In the genomic region with DNA sequence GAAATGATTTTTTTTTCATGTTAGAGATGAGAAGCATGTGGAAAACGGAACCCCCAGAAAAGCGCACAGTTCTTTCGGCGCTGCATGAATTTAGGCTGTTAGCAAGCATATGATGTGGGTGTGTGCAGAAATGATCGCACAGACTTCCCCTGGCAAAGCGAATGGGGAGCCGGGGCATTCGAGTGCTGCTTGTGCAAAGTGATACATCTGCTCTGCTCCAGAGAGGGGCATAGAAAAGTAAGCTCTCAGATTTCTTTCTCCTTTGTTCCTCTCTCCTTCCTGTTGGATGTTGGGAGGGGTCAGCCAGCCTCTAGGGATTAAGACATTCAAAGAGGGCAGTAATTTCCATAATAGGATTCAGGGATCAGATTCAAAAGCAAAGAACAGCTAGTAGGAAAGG, we compare ENCODE assay signal across 10 mouse cellular contexts.
A peak's percentile ranks its signal among the peaks of the same experiment; 100 is the strongest.
DNase-seq lines count a peak whose midpoint lies in the region; ATAC-seq lines count a peak whose summit lies in the region.
"Had no signal": no experiment of that assay in that cellular context is flagged by ENCODE, and none has a peak within 500 bp of the region (broad histone marks: within the 10 kb centered on the region; RNA-seq: fewer than 3 reads in every experiment).

No protein-coding gene starts in this region.

- ATAC-seq in megakaryocyte progenitor cell, adult 5-6 weeks (replicated peaks; ENCODE audit: poor library complexity): no peak

- H3K27ac ChIP-seq in limb, embryonic 10.5 days: peak overlapping the region; percentile 61; the same call in 1 of the 2 replicates
- H3K27ac ChIP-seq: gastrocnemius, adult 2 months; liver, embryonic 13.5 days had no signal

- no peak overlapping the region for H3K4me3 ChIP-seq in limb, embryonic 10.5 days
- H3K4me3 ChIP-seq: gastrocnemius, adult 2 months; liver, embryonic 13.5 days had no signal

- peaks cover 16% of the 10 kb centered on the region for H3K4me1 ChIP-seq in limb, embryonic 10.5 days
- H3K4me1 ChIP-seq: liver, embryonic 13.5 days had no signal

- H3K9me3 ChIP-seq in limb, embryonic 10.5 days (replicated peaks): no peaks in the 10 kb centered on the region
- H3K9me3 ChIP-seq: liver, embryonic 13.5 days had no signal

- peak; percentile 20 to 51 for DNase-seq in left cerebral cortex, adult 18-20 months (ENCODE audit: low spot score in 2 of 2)
- no peak for DNase-seq in left cerebral cortex, adult 11 months (ENCODE audit: low spot score)
- peak; percentile 32 to 38 for DNase-seq in frontal cortex, postnatal 36 days (ENCODE audit: low spot score in 2 of 2)
- DNase-seq in limb, embryonic 10.5 days (ENCODE audit: low spot score): no peak
- peak; percentile 14 for DNase-seq in right cerebral cortex, postnatal 25 days
- no peak for DNase-seq in cerebellum, adult 8-10 months
- no peak for DNase-seq in thymus, postnatal 0 days (ENCODE audit: low spot score)
- DNase-seq: gastrocnemius, adult 2 months; liver, embryonic 13.5 days had no signal

- WGBS in limb, embryonic 10.5 days: 50% methylated on average over 8 of the region's 8 CpGs

- no peaks in the 10 kb centered on the region; the same call in 1 of the 2 replicates for H3K27me3 ChIP-seq in limb, embryonic 10.5 days (ENCODE audit: low read depth, poor library complexity, severe bottlenecking)
- H3K27me3 ChIP-seq: liver, embryonic 13.5 days had no signal

- no peaks in the 10 kb centered on the region for H3K36me3 ChIP-seq in limb, embryonic 10.5 days
- H3K36me3 ChIP-seq: liver, embryonic 13.5 days had no signal

Comparison
In these comparisons a context has a peak if more than half of its experiments do, and no peak if none do; other contexts are left out.
1. DNase-seq: peak in left cerebral cortex, adult 18-20 months (2 of 2), frontal cortex, postnatal 36 days (2 of 2) and right cerebral cortex, postnatal 25 days (single experiment); none in left cerebral cortex, adult 11 months (single experiment), limb, embryonic 10.5 days (single experiment), cerebellum, adult 8-10 months (single experiment) and thymus, postnatal 0 days (single experiment).